Mouse (Mus musculus) ES-E14 (cell line): Measurements from ENCODE around the gene Epas1.

ENCODE experiments used
- CHD2 ChIP-seq: IDR thresholded peaks from 2 replicates; pipeline ENCODE4 v1.6.1; 2014; ENCODE audit warnings: mild to moderate bottlenecking, low read depth, low read length, inconsistent platforms
- HCFC1 ChIP-seq: IDR thresholded peaks from 2 replicates; pipeline ENCODE4 v1.6.1; 2012; ENCODE audit warnings: low read length, inconsistent platforms, borderline replicate concordance; ENCODE audit not compliant: insufficient read depth
- ZC3H11A ChIP-seq: IDR thresholded peaks from 2 replicates; pipeline ENCODE4 v1.6.1; 2012; ENCODE audit warnings: low read depth, mild to moderate bottlenecking, inconsistent platforms, low read length, borderline replicate concordance

- TF ChIP-seq CHD2 (no peak), ZC3H11A (no peak), HCFC1 (no peak)
Observed at GRCm38 (mm10) chr17:86870586-86870985, 117.1 kb downstream of the Epas1 start.
